In genomic region chr11:104206573-104206972, GRCm38 (mm10) we compare ENCODE assay signal across 28 mouse cellular contexts. TPM values are rescaled to one million over a fixed set of nuclear protein-coding genes. Genes with fewer than 3 reads are reported as not detected.
A peak's percentile ranks its signal among the peaks of the same experiment; 100 is the strongest.
DNase-seq lines count a peak whose midpoint lies in the region; ATAC-seq and TF ChIP-seq lines count a peak whose summit lies in the region.
"Had no signal": no experiment of that assay in that cellular context is flagged by ENCODE, and none has a peak within 500 bp of the region (broad histone marks: within the 10 kb centered on the region; RNA-seq: fewer than 3 reads in every experiment).

No protein-coding gene starts in this region.

- no peak for TF ChIP-seq CTCF in layer of hippocampus, adult 2 months (conservative IDR thresholded peaks at IDR 0.05)
- no peak for TF ChIP-seq CTCF in midbrain, postnatal 0 days (IDR thresholded peaks at IDR 0.05)
- no peak for TF ChIP-seq CTCF in Patski (IDR thresholded peaks at IDR 0.05)

- H3K27me3 ChIP-seq in midbrain, postnatal 0 days (ENCODE audit: insufficient read depth, low read length) = no peaks in the 10 kb centered on the region
- H3K27me3 ChIP-seq in midbrain, embryonic 14.5 days (ENCODE audit: control insufficient read depth, insufficient read depth, low read length) = no peaks in the 10 kb centered on the region
- H3K27me3 ChIP-seq in Patski = no peaks in the 10 kb centered on the region
- H3K27me3 ChIP-seq: embryonic facial prominence, embryonic 13.5 days; embryonic facial prominence, embryonic 15.5 days had no signal

- no peak overlapping the region for H3K4me2 ChIP-seq in midbrain, postnatal 0 days (ENCODE audit: low read depth, low read length, poor library complexity, severe bottlenecking)
- H3K4me2 ChIP-seq in midbrain, embryonic 14.5 days (ENCODE audit: low read length) = no peak overlapping the region
- H3K4me2 ChIP-seq: embryonic facial prominence, embryonic 13.5 days; embryonic facial prominence, embryonic 15.5 days; forebrain, embryonic 13.5 days had no signal

- ATAC-seq in midbrain, postnatal 0 days (ENCODE audit: low FRiP score) = no peak
- ATAC-seq in midbrain, embryonic 14.5 days (ENCODE audit: low FRiP score, low TSS enrichment) = no peak
- peak; percentile 84 for ATAC-seq in Patski
- no peak for ATAC-seq in erythroid progenitor cell, adult 5-6 weeks (replicated peaks; ENCODE audit: low FRiP score, poor library complexity, severe bottlenecking)
- ATAC-seq: CD4-positive, CD25-positive, alpha-beta regulatory T cell, adult 4 months; forebrain, embryonic 13.5 days; forebrain, embryonic 16.5 days had no signal

- 0 out of 2 replicates have a peak, but pooled peaks cover 3% of the 10 kb centered on the region for H3K9me3 ChIP-seq in midbrain, postnatal 0 days (ENCODE audit: low read length)
- no peaks in the 10 kb centered on the region; the same call in 1 of the 2 replicates for H3K9me3 ChIP-seq in midbrain, embryonic 14.5 days (ENCODE audit: control insufficient read depth, low read length)
- H3K9me3 ChIP-seq: embryonic facial prominence, embryonic 15.5 days; G1E had no signal

- H3K4me1 ChIP-seq in midbrain, postnatal 0 days (ENCODE audit: insufficient read depth, low read length) = no peaks in the 10 kb centered on the region
- H3K4me1 ChIP-seq in midbrain, embryonic 14.5 days (ENCODE audit: control insufficient read depth, insufficient read depth, low read length) = no peaks in the 10 kb centered on the region
- H3K4me1 ChIP-seq: embryonic facial prominence, embryonic 13.5 days; embryonic facial prominence, embryonic 15.5 days; forebrain, embryonic 13.5 days had no signal

- no peak overlapping the region for H3K4me3 ChIP-seq in layer of hippocampus, adult 2 months
- H3K4me3 ChIP-seq in midbrain, postnatal 0 days (ENCODE audit: low read depth, low read length) = no peak overlapping the region
- no peak overlapping the region for H3K4me3 ChIP-seq in midbrain, embryonic 14.5 days (replicated peaks; ENCODE audit: low read depth, low read length)
- H3K4me3 ChIP-seq: embryonic facial prominence, embryonic 13.5 days; embryonic facial prominence, embryonic 15.5 days; erythroblast, embryonic 14.5 days; forebrain, embryonic 13.5 days had no signal

- H3K36me3 ChIP-seq in midbrain, postnatal 0 days (ENCODE audit: insufficient read depth, low read length) = no peaks in the 10 kb centered on the region
- H3K36me3 ChIP-seq in midbrain, embryonic 14.5 days (ENCODE audit: control insufficient read depth, insufficient read depth, low read length) = no peaks in the 10 kb centered on the region
- H3K36me3 ChIP-seq: embryonic facial prominence, embryonic 13.5 days; embryonic facial prominence, embryonic 15.5 days; G1E had no signal

- H3K9ac ChIP-seq in midbrain, postnatal 0 days (replicated peaks; ENCODE audit: low read length, poor library complexity, severe bottlenecking) = no peak overlapping the region
- H3K9ac ChIP-seq in midbrain, embryonic 14.5 days (replicated peaks; ENCODE audit: low read length) = no peak overlapping the region
- H3K9ac ChIP-seq: embryonic facial prominence, embryonic 13.5 days; embryonic facial prominence, embryonic 15.5 days; forebrain, embryonic 13.5 days had no signal

- no peak for DNase-seq in layer of hippocampus, adult 2 months (ENCODE audit: low spot score in 2 of 2)
- no peak for DNase-seq in layer of hippocampus, adult 8-10 months (ENCODE audit: low spot score in 2 of 2)
- peak; percentile 19 for DNase-seq in midbrain, postnatal 0 days (ENCODE audit: low spot score)
- DNase-seq in midbrain, embryonic 14.5 days = no peak
- peak; percentile 27 for DNase-seq in Patski (ENCODE audit: low read depth, low spot score)
- no peak for DNase-seq in frontal cortex, postnatal 14 days (ENCODE audit: low spot score in 2 of 2)
- DNase-seq: adrenal gland, adult 2 months; adrenal gland, postnatal 10 days; adrenal gland, postnatal 25 days; B cell, adult 2 months; cerebellum, adult 11-12 months; cerebellum, adult 2 months; cerebellum, adult 9-10 months; cerebellum, postnatal 25 days had no signal

- POLR2A ChIA-PET in Patski (lab: Charles Lee) = no interaction called here

- 78% methylated on average over 4 of the region's 4 CpGs for WGBS in midbrain, postnatal 0 days
- 85% methylated on average over 4 of the region's 4 CpGs for WGBS in midbrain, embryonic 14.5 days

- in situ Hi-C loops in Patski (cut with MboI; ENCODE audit: low pct_unique_long_range_greater_than_20kb) = no loop called here

- 0 out of 2 replicates have a peak overlapping the region, but pooled peaks have one; percentile 32 for H3K27ac ChIP-seq in layer of hippocampus, adult 2 months
- no peak overlapping the region for H3K27ac ChIP-seq in midbrain, postnatal 0 days (ENCODE audit: low read depth, low read length)
- H3K27ac ChIP-seq in midbrain, embryonic 14.5 days (replicated peaks; ENCODE audit: low read depth, low read length) = no peak overlapping the region
- H3K27ac ChIP-seq: embryonic facial prominence, embryonic 13.5 days; embryonic facial prominence, embryonic 15.5 days; forebrain, embryonic 13.5 days had no signal

- CTCF ChIA-PET in Patski (lab: Charles Lee) = interaction anchor here (0.7 to 1.4 kb wide), 4 partner anchors 10 to 250 kb away, joined by 3 to 9 read pairs (median 4); no protein-coding TSS in a partner anchor

RNA-seq across cellular contexts. Expression of gene Sppl2c, which starts 20.4 kb away (rescaled TPM):
- not detected for total RNA-seq in layer of hippocampus, adult 2 months (2021)
- total RNA-seq in layer of hippocampus, adult 8-10 months (2022) = not detected
- total RNA-seq in midbrain, postnatal 0 days (2014; rRNA removed) = not detected in 2 replicates
- polyA plus RNA-seq in midbrain, postnatal 0 days (2015; fragmentation: Nextera tagmentation; extraction: Ambion mirVana) = not detected in 2 replicates
- polyA plus RNA-seq in midbrain, embryonic 14.5 days (2014; fragmentation: Nextera tagmentation; extraction: Ambion mirVana) = not detected in 2 replicates
- polyA plus RNA-seq in Patski (2021) = not detected
- not detected in 2 replicates for total RNA-seq in erythroid progenitor cell, adult 5-6 weeks (2015; ENCODE audit: low replicate concordance)
- not detected in 2 replicates for total RNA-seq in erythroid progenitor cell, adult 5-6 weeks (2017; ENCODE audit: low replicate concordance)
- total RNA-seq: adrenal gland, adult 2 months; adrenal gland, postnatal 10 days; adrenal gland, postnatal 25 days; adrenal gland, postnatal 4 days; CH12.LX had no signal
- polyA plus RNA-seq: adrenal gland, adult 2 months; CD4-positive, CD25-positive, alpha-beta regulatory T cell, adult 4 months; cerebellum, adult 2 months; cortical plate, adult 2 months; embryonic facial prominence, embryonic 11.5 days; embryonic facial prominence, embryonic 13.5 days; embryonic facial prominence, embryonic 15.5 days; erythroblast, embryonic 14.5 days; forebrain, embryonic 11.5 days; forebrain, embryonic 13.5 days; forebrain, embryonic 16.5 days; frontal cortex, adult 2 months; G1E had no signal

RNA-seq across cellular contexts. Expression of gene Mapt, which starts 24.6 kb away (rescaled TPM):
- total RNA-seq in layer of hippocampus, adult 2 months (2021) = 100 to 1,000 TPM; 312 to 318 TPM
- total RNA-seq in layer of hippocampus, adult 8-10 months (2022) = 100 to 1,000 TPM; 300 to 367 (median 345) TPM
- total RNA-seq in midbrain, postnatal 0 days (2014; rRNA removed) = 673 and 700 TPM in 2 replicates
- 1,369 and 1,377 TPM in 2 replicates for polyA plus RNA-seq in midbrain, postnatal 0 days (2015; fragmentation: Nextera tagmentation; extraction: Ambion mirVana)
- 836 and 875 TPM in 2 replicates for polyA plus RNA-seq in midbrain, embryonic 14.5 days (2014; fragmentation: Nextera tagmentation; extraction: Ambion mirVana)
- polyA plus RNA-seq in Patski (2021) = 27.2 TPM
- total RNA-seq in erythroid progenitor cell, adult 5-6 weeks (2015; ENCODE audit: low replicate concordance) = not detected in 2 replicates
- 2.7 TPM in 1 of 2 replicates, not detected in the other for total RNA-seq in erythroid progenitor cell, adult 5-6 weeks (2017; ENCODE audit: low replicate concordance)
- polyA plus RNA-seq: erythroblast, embryonic 14.5 days had no signal

Comparison
In these comparisons a context has a peak if more than half of its experiments do, and no peak if none do; other contexts are left out.
1. DNase-seq: peak in midbrain, postnatal 0 days (single experiment) and Patski (single experiment); none in layer of hippocampus, adult 2 months (0 of 2), layer of hippocampus, adult 8-10 months (0 of 2), midbrain, embryonic 14.5 days (single experiment) and frontal cortex, postnatal 14 days (0 of 2).
2. RNA of gene Mapt, which starts 24.6 kb away (total RNA-seq): 673 to 700 TPM in midbrain, postnatal 0 days, 300 to 367 TPM in layer of hippocampus, adult 8-10 months and 312 to 318 TPM in layer of hippocampus, adult 2 months; 2.7 TPM in erythroid progenitor cell, adult 5-6 weeks; every median in the first group is over 10 times any median in the second.